10 mouse cellular contexts compared by ENCODE assay signal in the genomic region with DNA sequence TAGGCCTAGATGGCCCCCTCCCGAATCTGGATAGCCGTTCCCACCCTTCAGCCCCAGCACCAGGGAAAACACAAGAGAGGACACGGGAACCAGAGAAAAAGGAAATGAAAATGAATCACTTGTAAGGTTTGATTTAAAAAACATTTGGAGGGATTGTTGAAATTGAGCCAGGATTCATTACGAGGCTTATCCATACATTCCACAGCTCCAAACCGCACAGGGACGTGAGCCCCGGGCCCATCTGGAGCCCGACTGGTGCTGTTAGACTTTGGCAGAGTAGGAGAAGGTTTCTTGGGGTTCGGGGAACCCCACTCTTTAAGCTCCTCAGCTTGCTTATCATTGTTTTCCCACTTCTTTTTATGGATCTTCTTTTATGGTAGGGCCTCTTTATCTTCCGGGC.
A peak's percentile ranks its signal among the peaks of the same experiment; 100 is the strongest.
DNase-seq lines count a peak whose midpoint lies in the region; ATAC-seq lines count a peak whose summit lies in the region.
"Had no signal": no experiment of that assay in that cellular context is flagged by ENCODE, and none has a peak within 500 bp of the region (broad histone marks: within the 10 kb centered on the region; RNA-seq: fewer than 3 reads in every experiment).

No protein-coding gene starts in this region.

- H3K9me3 ChIP-seq in forebrain, embryonic 10.5 days: no peaks in the 10 kb centered on the region
- no peaks in the 10 kb centered on the region for H3K9me3 ChIP-seq in forebrain, embryonic 13.5 days (replicated peaks)
- no peaks in the 10 kb centered on the region for H3K9me3 ChIP-seq in hindbrain, embryonic 12.5 days (replicated peaks)
- no peaks in the 10 kb centered on the region for H3K9me3 ChIP-seq in hindbrain, embryonic 13.5 days
- no peaks in the 10 kb centered on the region for H3K9me3 ChIP-seq in intestine, embryonic 16.5 days (ENCODE audit: control insufficient read depth, low read length)

- WGBS in forebrain, embryonic 10.5 days: 94% methylated on average over 10 of the region's 10 CpGs
- WGBS in forebrain, embryonic 13.5 days: 84% methylated on average over 10 of the region's 10 CpGs
- 84% methylated on average over 10 of the region's 10 CpGs for WGBS in hindbrain, embryonic 12.5 days
- WGBS in hindbrain, embryonic 13.5 days: 82% methylated on average over 10 of the region's 10 CpGs
- 48% methylated on average over 10 of the region's 10 CpGs for WGBS in intestine, embryonic 16.5 days

- H3K4me1 ChIP-seq in forebrain, embryonic 10.5 days: peaks cover 6% of the 10 kb centered on the region; the same call in 1 of the 2 replicates
- peaks cover 5% of the 10 kb centered on the region; the same call in 1 of the 2 replicates for H3K4me1 ChIP-seq in forebrain, embryonic 13.5 days
- peaks cover 26% of the 10 kb centered on the region; the same call in 1 of the 2 replicates for H3K4me1 ChIP-seq in hindbrain, embryonic 12.5 days
- H3K4me1 ChIP-seq in hindbrain, embryonic 13.5 days (replicated peaks): peaks cover 31% of the 10 kb centered on the region
- peaks cover 39% of the 10 kb centered on the region for H3K4me1 ChIP-seq in intestine, embryonic 16.5 days (ENCODE audit: control insufficient read depth, insufficient read depth, low read length)

- H3K9ac ChIP-seq in forebrain, embryonic 13.5 days: no peak overlapping the region
- H3K9ac ChIP-seq in hindbrain, embryonic 12.5 days: no peak overlapping the region
- H3K9ac ChIP-seq in hindbrain, embryonic 13.5 days: no peak overlapping the region
- 0 out of 2 replicates have a peak overlapping the region, but pooled peaks have one; percentile 38 for H3K9ac ChIP-seq in intestine, embryonic 16.5 days (ENCODE audit: low read depth, low read length)

- H3K4me2 ChIP-seq in forebrain, embryonic 13.5 days: no peak overlapping the region
- H3K4me2 ChIP-seq in hindbrain, embryonic 12.5 days (replicated peaks): no peak overlapping the region
- no peak overlapping the region for H3K4me2 ChIP-seq in hindbrain, embryonic 13.5 days
- H3K4me2 ChIP-seq in intestine, embryonic 16.5 days (ENCODE audit: low read depth, low read length): no peak overlapping the region

- H3K36me3 ChIP-seq in forebrain, embryonic 10.5 days (replicated peaks): peaks cover 75% of the 10 kb centered on the region
- peaks cover 14% of the 10 kb centered on the region; the same call in 1 of the 2 replicates for H3K36me3 ChIP-seq in forebrain, embryonic 13.5 days (ENCODE audit: poor library complexity, severe bottlenecking)
- peaks cover 6% of the 10 kb centered on the region for H3K36me3 ChIP-seq in hindbrain, embryonic 12.5 days
- H3K36me3 ChIP-seq in hindbrain, embryonic 13.5 days: peaks cover 5% of the 10 kb centered on the region; the same call in 1 of the 2 replicates
- 0 out of 2 replicates have a peak, but pooled peaks cover 2% of the 10 kb centered on the region for H3K36me3 ChIP-seq in intestine, embryonic 16.5 days (ENCODE audit: control insufficient read depth, insufficient read depth, low read length)

- no peak overlapping the region for H3K4me3 ChIP-seq in forebrain, embryonic 10.5 days
- H3K4me3 ChIP-seq in forebrain, embryonic 13.5 days: no peak overlapping the region
- H3K4me3 ChIP-seq in hindbrain, embryonic 12.5 days: no peak overlapping the region
- no peak overlapping the region for H3K4me3 ChIP-seq in hindbrain, embryonic 13.5 days
- H3K4me3 ChIP-seq in intestine, embryonic 16.5 days (ENCODE audit: low read length): no peak overlapping the region

- no peak for ATAC-seq in forebrain, embryonic 13.5 days
- ATAC-seq in hindbrain, embryonic 12.5 days (ENCODE audit: low FRiP score): no peak
- no peak for ATAC-seq in hindbrain, embryonic 13.5 days (ENCODE audit: low FRiP score)
- ATAC-seq in intestine, embryonic 16.5 days: no peak

- no peak for DNase-seq in forebrain, embryonic 10.5 days (ENCODE audit: extremely low spot score, low spot score)
- peak; percentile 47 for DNase-seq in NIH3T3 (ENCODE audit: low read depth)
- DNase-seq in thymus, postnatal 0 days (ENCODE audit: low spot score): no peak
- no peak for DNase-seq in frontal cortex, postnatal 25 days (ENCODE audit: low spot score in 2 of 2)
- DNase-seq: cerebellum, postnatal 25 days; lung, adult 18-20 months had no signal

- H3K27ac ChIP-seq in forebrain, embryonic 10.5 days: 0 out of 2 replicates have a peak overlapping the region, but pooled peaks have one; percentile 5
- no peak overlapping the region for H3K27ac ChIP-seq in forebrain, embryonic 13.5 days
- H3K27ac ChIP-seq in hindbrain, embryonic 12.5 days: peak overlapping the region; percentile 18; the same call in 1 of the 2 replicates
- H3K27ac ChIP-seq in hindbrain, embryonic 13.5 days: no peak overlapping the region
- H3K27ac ChIP-seq in intestine, embryonic 16.5 days (ENCODE audit: low read length): peak overlapping the region; percentile 61; the same call in 1 of the 2 replicates

- H3K27me3 ChIP-seq in forebrain, embryonic 10.5 days (ENCODE audit: poor library complexity, severe bottlenecking): no peaks in the 10 kb centered on the region
- H3K27me3 ChIP-seq in forebrain, embryonic 13.5 days: no peaks in the 10 kb centered on the region
- H3K27me3 ChIP-seq in hindbrain, embryonic 12.5 days: no peaks in the 10 kb centered on the region
- no peaks in the 10 kb centered on the region for H3K27me3 ChIP-seq in hindbrain, embryonic 13.5 days
- H3K27me3 ChIP-seq in intestine, embryonic 16.5 days (replicated peaks; ENCODE audit: control insufficient read depth, insufficient read depth, low read length): no peaks in the 10 kb centered on the region

Comparison
In these comparisons a context has a peak if more than half of its experiments do, and no peak if none do; other contexts are left out.
1. H3K27ac ChIP-seq: peak in forebrain, embryonic 10.5 days (single experiment), hindbrain, embryonic 12.5 days (single experiment) and intestine, embryonic 16.5 days (single experiment); none in forebrain, embryonic 13.5 days (single experiment) and hindbrain, embryonic 13.5 days (single experiment).